Mouse (Mus musculus): ENCODE data around the gene Nt5dc3. TPM values are rescaled to one million over a fixed set of nuclear protein-coding genes. Genes with fewer than 3 reads are reported as not detected.

Nt5dc3 gene
- total RNA-seq, 2 experiments from 2014 or later, result 3.0 to 3.4 TPM

DNA sequence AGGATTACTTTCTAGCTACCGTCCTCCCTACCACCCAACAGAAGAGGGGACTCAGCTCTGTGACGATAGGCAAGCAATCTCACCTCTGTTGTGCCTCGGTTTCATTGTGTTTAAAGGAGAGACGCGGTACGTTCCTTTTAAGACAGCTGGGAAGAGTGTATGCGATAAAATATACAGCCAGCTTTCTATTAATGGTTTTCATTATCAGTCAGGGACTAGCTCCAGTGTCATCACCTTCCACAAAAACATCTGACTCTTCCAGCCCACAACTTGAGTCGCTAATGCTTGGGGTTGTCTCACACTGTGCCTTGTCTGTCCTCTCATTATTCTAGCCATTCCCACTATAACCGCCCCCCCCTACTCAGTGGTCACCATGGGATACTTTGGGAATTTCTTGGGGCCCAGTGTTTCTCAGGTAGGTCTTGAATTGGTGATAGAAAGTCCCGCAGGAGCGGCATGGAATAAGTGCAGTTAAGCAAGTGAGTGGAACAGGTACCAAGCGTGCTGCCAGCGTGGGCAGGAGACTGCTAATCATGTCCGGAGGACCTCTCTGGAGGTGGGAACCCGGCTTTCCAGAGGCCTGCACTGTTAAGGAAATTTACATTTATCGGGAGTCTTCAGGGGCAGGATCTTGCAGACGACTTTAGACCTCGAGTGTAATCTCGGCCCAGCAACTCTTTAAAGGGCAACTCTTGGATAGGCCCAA is 1.0 kb upstream of the Nt5dc3 start:
- no peak for ATAC-seq (replicated peaks; ENCODE audit: poor library complexity)

DNA sequence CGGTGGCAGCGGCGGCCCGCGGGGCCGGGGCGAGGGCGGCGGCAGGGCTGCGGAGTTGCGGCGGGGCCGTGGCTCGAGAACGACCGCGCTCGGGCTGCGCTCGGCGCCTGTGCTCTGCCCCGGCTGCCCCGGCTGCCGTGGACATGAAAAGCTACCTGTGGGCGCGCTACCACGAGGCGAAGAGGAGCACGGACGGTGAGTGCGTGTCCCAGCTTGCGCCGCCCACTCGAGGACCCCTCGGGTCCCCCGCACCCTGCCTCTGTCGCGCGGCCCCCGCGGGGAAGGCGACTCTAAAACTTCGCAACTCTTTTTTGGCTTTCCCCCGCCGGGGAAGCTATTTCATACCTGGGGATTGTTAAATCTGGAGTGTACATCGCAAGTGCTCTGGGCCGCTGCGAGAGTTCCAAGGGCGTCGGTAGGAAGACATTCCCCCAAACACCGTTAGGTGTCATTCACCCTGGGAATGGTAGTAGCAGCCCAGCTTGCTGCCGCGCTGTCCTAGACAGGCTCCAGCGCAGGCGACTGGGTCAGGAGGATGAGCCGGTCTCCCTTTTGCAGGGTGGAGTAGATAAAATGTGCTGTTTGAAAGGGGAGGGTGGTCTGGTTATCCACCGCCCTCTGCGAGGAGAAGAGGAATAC is 431 bp downstream of the Nt5dc3 start:
- ATAC-seq (replicated peaks; ENCODE audit: poor library complexity), result peak; percentile 23

DNA sequence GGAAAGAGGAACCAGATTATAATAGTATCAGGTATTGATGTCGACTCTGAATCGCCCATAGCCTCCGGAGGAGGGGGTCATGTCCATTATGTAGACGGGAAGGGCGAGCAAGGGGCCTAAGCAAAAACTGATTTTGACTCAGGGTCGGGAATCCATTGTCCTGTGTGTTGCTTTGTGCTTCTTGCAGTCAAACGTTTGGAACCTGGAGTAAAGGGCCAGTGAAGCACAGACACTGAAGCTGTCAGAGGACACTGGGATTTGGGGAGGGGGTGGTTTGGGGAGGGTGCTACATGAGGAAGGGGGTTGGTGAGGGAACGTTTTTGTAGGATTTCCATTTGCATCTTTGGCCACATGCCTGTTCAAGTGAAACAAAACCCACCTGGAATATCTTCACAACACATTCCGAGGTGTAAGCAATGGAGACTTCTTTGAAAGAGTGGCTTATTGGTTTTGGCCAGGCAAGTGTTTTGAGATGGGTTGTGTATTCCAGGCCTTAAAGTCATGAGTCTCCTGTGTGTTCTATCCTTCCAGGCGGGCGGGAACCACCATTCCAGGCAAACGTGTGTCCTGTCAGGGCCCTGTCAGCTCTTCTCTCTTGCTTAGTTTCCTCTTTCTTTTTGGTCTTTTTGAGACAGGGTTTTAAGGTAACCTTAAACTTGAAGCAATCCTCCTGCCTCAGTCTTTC is 1.2 kb downstream of the Nt5dc3 start:
- ATAC-seq (replicated peaks; ENCODE audit: poor library complexity), result no peak

DNA sequence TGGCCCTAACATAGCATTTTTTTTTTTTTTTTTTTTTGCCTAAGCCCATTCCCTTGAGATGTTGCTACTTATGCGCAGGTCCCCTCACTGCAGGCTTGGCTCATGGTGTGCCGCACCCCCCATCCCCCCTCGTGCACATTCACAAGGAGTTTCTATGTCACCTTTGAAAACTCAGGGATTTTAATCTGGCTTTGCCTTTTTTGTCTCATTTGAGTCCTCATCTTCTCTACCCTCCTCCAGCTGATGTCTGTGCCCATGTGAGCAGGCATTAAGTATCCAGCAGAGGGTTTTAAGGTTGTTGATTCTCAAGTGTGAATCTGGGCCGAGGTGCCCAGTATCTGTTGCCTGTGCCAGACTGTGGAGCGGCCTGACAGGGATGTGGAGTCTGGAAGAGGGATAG is 2.8 kb downstream of the Nt5dc3 start:
- no peak for ATAC-seq (replicated peaks; ENCODE audit: poor library complexity)

DNA sequence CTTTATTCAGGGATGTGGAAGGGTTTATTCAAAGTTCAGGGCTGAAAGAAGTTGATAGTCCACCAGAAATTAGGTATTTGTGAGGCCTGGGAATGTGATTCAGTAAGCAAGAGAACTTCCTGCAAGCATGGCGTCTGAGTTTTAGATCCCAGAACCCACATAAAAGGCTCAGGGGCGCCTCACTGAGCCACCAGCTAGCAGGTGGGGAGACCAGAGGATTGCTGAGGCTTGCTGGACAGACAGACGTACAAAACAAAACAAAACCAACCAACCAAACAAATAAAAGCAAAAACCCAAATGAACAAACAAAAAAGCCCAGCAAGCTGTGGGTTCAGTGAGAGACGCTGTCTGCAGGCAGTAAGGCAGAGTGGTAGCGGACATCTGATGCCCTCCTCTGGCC is 3.9 kb downstream of the Nt5dc3 start:
- no peak for ATAC-seq (replicated peaks; ENCODE audit: poor library complexity)

DNA sequence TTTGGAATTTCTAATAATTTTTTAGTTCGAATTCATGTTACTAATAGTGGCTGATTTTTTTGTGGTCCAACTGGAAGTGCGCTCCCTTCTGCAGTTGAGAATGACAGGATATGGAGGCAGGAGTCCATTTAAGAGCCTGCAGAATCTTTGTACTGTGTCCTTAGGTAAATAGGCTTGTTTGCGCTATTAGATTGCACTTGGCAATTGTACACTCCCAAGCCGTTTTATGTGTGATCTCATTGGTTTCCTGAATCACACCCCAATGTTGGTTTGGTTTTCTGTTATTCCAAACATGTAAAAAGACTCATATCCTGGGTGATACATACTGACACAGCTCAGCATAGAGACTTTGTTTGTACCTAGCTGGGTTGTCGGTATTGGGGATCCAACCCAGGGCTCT is 4.8 kb downstream of the Nt5dc3 start:
- no peak for ATAC-seq (replicated peaks; ENCODE audit: poor library complexity)

DNA sequence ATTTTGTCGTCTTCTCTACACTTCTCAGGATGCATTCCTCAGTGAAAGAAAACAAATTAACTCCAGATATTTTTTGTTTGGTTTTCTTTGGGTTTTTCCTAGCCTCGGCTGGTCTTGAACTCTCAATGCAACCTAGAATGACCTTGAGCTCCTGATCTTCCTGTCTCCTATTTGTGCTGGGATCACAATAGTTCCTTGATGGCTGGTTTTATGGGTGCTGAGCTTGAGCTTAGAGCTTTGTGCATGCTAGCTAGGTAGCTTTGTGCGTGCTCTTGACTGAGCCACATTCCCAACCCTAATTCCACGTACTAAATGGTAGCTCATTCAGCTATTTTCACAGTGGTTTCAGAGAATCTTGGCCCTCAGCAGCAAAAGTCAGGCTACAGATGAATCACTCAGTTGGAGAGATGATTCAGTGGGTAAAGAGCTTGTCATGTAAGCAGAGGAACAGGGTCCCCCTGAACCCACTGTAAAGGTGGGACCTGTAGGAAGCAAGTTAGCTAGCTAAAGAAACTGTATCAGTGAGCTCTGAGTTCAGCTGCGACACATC is 5.4 kb downstream of the Nt5dc3 start:
- no peak for ATAC-seq (replicated peaks; ENCODE audit: poor library complexity)

DNA sequence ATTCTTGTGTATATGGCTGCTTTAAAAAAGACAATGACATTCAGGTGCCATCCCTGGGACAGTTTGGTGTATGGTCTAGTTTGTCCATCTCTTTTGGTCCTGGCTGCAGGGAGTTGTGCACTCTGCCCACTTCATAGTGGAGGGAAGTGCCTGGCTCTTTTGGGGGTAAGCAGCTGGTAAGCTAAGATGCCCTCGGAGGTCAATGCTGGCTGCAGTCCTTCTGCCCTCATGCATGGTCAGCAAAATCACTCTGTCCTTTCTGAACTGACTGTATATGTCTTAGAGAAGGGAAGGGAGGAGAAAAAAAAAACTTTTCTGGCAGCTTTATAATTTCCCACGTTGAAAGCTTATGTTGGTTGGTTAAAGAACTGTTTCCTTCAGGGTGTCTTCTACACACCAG is 6.6 kb downstream of the Nt5dc3 start:
- ATAC-seq (replicated peaks; ENCODE audit: poor library complexity), result no peak

DNA sequence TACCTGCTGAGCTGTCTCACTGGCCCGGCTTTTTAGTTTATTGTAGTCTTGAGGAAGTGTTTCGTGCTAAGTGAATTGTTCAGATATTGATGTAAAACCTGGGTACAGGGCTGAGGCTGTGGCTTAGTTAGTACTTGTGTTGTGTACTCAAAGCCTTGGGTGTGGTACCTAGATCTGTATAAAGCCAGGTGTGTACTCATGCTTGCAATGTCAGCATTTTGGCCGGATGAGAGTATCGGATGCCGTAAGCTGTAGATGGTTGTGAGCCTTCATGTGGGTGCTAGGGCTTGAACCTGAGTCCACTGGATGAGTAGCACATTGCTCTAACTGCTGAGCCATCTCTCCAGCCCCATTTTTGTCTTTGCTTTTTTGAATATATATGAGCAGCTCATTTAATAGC is 7.3 kb downstream of the Nt5dc3 start:
- ATAC-seq (replicated peaks; ENCODE audit: poor library complexity), result no peak

DNA sequence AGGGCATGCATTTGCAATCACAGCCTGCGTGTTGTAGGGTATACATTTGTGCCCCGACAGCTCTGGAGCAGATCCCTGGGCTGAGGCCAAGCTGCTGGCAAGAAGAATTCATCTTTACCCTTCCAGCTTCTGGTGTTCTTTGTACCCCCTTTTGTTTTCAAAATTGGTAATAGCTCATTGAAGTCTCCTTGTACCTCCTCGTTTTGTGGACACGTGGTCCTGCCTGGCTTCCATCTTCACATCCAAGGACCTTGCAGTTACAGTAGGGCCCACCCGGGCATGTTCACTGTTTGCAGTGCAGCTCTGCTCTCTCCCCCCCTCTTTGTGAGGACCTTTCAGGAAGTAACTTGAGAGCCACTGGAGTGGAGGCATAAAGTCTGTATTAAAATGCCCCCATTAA is 9.4 kb downstream of the Nt5dc3 start:
- ATAC-seq (replicated peaks; ENCODE audit: poor library complexity), result no peak

DNA sequence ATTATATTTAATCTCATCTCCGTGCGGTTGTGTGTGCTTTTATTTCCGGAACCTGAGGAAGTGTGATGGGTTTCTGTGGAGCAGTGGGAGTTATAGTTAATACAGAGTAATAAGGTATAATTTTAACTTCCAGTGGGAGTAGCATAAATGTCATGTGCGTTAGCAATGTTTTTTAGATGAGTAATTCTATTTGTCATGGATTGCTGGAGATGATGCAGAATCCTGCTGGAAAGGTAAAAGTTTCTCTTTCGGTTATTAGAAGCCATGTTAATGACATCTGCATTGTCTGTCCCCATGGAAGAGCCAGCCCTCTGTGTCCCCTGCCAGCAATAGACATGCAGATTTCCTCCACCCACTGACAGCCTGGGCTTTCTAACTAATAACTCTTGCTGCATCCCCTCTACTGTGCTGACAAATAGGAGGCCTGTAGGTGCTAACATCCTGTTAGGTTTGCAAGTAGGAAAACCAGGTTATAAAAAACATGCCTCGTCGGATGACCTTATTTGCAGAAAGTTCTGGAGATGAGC is 10.4 kb downstream of the Nt5dc3 start:
- no peak for ATAC-seq (replicated peaks; ENCODE audit: poor library complexity)

DNA sequence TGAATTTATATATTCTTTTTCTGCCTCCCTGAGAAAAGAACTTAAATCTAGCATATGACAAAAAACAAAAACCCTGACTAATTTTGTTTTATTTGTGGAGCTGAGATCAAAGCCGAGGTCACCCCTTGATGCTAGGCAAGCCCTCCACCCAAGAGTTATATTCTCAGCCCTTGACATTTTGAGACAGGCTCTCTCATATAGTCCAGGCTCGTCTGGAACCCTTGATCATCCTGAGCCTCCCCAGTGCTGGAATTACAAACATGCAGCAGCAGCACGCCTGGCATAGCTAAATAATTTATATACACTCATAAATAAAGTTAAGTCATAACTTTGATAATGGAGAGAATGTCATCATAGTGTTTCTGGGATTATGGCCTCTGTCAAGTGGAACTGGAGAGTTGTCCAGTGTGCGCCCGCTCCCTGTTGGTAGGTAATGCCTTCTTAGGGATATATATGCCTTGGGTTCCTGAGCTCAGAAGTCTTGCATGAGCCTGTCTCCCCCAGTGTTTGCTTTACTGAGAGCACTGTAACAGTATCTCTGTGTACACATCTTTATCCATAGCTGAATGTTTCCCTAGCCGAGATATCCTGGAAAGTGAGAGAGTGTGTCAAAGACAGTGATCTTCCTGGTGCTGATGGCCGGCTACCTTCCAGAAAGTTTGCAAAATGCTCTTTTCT is 12.8 kb downstream of the Nt5dc3 start:
- no peak for ATAC-seq (replicated peaks; ENCODE audit: poor library complexity)

DNA sequence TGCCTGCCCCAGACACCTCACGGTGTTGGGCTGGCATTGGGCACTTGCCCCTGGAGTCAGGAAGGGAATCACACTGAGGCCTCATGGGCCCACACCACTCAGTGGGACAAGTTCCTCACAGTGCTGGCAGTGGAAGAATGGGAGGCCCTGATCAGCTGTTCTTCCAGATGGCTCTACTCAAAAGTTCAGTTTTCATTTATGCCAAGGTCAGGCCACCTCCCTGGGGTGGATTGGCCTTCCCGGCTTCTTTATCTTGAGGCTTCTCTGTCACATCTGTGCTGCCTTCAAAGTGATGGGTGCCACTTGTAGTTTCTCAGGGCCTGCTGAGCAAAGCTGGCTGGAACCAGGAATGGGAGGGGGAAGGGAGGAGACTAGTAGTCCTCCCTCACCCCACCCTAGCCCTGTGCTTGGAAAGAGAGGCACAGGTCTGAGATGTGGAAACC is 14.7 kb downstream of the Nt5dc3 start:
- ATAC-seq (replicated peaks; ENCODE audit: poor library complexity), result peak; percentile 65

DNA sequence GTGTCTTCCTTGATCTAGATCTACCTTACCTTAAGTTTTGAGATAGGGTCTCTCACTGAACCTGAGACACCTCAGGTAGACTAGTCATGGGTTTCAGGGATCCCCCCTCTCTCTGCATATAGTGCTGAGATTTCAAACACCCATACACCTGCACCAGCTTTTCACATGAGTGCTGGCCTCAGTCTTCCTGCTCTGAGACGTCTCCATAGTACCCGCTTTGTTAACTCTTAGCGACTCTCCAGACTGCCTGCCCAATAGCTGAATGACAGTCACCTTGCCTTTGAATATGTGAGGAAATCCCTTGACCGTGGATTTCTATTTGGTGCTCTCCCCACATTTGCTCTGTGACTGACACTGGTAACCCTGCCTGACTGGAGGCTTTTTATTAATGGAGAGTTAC is 15.4 kb downstream of the Nt5dc3 start:
- no peak for ATAC-seq (replicated peaks; ENCODE audit: poor library complexity)

DNA sequence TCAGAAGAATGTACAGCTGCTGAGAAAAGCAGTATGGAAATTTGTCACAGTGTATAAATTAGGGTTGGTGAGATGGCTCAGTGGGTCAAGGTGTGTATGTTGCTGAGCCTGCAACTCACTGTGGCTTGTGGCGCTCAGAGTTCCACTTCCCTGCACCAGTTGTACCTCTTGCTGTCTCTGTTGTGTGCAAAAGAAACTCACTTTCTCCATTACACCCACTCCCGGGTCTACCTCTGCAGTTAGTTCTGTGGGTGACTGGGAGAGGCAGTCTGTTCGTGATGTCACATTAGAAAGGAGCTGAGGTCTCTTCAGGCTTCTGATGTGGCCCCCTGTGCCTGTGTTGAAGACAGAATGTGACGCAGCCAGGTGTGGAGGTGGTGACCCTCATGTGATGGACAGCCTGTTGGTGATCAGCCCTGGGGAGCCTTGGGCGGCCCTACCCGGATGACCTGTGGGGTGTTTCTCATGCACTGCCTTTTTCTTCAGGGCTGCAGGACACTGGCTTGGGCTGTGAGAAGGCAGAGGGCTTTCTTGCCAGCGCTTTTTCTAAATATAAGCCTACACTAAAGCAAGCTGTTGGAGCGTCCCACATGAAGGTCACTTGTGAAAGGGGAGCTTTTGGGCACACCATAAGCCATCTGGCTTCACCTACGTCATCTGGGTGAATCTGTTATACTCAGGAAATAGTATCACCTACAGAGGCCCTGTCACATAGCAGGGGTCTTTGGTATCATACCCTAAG is 16.2 kb downstream of the Nt5dc3 start:
- ATAC-seq (replicated peaks; ENCODE audit: poor library complexity), result no peak

DNA sequence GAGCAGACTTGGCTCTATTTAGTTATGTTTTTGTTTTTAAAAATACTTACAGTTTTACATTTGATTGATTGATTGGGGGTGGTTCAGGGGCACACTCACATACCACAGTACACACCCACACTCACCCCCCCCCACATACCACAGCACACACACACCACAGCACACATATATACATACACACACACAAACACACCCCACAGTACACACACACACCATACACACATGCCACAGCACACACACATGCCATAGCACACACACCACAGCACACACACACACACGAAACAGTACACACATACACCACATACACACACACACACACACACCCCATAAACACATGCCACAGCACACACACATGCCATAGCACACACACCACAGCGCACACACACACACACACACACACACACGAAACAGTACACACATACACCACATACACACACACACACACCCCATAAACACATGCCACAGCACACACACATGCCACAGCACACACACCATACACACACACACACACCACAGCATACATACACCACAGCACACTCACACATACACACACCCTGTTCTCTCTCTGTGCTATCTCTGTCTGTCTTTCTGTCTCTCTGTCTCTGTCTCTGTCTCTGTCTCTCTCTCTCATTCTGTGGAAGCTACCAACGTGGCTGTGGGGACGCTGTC is 17.4 kb downstream of the Nt5dc3 start:
- ATAC-seq (replicated peaks; ENCODE audit: poor library complexity), result no peak

DNA sequence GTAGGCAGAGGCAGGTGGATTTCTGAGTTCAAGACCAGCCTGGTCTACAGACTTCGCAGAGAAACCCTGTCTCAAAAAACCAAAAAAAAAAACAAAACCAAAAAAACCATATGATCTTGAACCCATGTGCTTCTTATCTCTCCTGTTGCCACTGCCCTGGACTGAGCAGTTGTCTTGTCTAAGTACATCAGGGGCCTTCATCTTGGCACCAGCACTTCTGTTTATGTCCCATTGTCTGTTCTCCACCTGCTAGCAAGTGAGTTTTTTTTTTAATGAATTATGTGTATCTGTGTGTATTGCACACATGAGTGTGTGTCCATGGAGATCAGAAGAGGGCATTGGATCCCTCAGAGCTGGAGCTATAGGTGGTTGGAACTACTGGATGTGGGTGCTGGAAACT is 28.6 kb downstream of the Nt5dc3 start:
- ATAC-seq (replicated peaks; ENCODE audit: poor library complexity), result peak; percentile 63

DNA sequence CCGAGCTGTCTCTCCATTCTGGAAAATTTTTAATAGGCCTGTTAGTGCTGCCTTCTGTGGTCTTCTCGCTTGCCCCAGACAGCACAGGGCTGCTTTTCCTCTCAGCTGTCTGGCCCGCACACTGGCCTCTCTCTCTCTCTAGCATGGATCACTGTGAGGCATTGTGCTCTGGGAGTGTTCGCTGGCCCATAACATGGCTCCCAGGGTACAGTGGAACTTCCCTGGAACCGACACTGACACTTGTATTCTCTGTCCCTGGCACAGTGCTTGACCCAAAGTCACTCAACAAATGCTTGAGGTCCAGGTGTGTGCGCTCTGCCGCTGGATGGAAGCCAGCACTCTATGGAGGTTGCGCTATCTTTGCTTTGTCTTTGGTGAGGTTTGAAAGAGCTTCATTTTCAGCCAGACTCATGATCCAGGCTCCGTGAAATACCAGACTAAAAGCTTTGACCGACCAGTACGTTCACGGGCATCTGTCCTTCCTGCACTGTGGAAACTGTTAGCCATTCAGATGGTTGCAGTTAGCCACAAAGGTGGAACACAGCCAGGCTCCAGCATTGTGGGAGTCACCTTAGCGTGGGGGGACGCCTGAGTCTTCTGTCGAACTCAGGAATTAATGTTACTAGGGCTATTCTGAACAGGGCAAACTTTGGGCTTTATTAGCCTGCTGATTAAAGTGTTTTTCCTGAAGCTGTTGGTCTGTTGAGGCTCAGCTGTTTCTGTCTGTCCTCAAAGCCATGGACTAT is 29.4 kb downstream of the Nt5dc3 start:
- no peak for ATAC-seq (replicated peaks; ENCODE audit: poor library complexity)

DNA sequence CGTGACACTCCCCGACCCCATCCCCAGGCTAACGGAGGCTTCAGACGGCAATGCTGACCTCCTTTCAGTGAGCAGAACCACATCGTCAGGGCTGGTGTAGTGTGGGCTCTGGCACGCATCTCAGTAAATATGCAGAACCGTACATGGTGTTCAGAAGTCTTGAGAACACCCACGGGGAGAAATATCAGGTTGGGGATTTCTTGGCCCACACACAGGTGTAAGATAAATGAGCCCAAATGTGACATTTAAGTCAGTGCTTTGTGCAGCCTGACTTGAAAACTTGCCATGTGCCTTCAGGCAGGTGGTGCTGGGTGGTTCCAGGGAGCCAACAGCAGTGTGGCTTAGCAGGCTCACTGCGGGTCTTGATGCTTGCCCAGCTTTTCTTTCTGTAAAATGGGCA is 31.2 kb downstream of the Nt5dc3 start:
- ATAC-seq (replicated peaks; ENCODE audit: poor library complexity), result no peak
